Mouse (Mus musculus): ENCODE results near the gene Ang. TPM values are rescaled to one million over a fixed set of nuclear protein-coding genes. Genes with fewer than 3 reads are reported as not detected.

The Ang gene
- polyA plus RNA-seq, 1 experiment from 2014 or later = 1.7 TPM

DNA sequence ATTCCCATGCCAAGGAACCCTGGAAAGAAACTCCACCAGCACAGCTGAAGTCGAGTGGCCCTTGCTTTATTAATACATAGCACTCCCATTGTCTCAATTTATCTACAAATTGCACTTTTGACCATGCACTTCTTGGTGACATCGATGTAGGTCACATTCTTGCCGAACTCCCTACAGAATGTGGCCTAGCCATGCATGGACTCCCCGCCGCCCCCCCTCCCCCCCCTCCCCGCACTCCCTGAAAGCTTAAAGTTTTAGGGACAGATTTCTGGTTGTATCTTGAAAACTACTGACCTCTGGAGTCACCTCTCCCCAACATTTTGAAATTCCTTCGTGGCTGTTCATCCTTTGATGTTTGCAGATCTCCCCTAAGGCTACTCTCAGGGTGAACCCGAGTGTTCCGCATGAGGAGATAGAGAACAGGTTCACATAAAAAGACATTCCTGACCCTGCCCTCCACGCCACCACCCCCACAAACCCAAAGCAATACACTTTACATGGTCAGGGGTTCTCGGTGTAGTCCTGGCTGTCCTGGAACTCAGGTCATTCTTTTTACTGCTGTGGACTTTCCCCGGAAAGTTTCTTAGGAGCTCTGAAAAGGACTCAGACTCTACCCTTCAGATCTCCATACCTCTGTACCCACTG lies 23.1 kb downstream of the Ang start, which contains the start of gene Eddm3b:
TSS of gene Eddm3b (plus strand) at position 511 of the 645 bp plus-strand sequence.
- no peak within 1 kb of the TSS for H3K27ac ChIP-seq (replicated peaks)
- no peaks in the 10 kb centered on the region for H3K36me3 ChIP-seq
- DNase-seq (ENCODE audit: low spot score) = no peak
- no peaks in the 10 kb centered on the region for H3K27me3 ChIP-seq (ENCODE audit: low read depth, poor library complexity, severe bottlenecking)
- WGBS = 38% methylated on average over 12 of the region's 12 CpGs
- H3K4me3 ChIP-seq = no peak within 1 kb of the TSS
- peaks cover 7% of the 10 kb centered on the region; the same call in 1 of the 2 replicates for H3K4me1 ChIP-seq
- no peaks in the 10 kb centered on the region for H3K9me3 ChIP-seq (replicated peaks)

DNA sequence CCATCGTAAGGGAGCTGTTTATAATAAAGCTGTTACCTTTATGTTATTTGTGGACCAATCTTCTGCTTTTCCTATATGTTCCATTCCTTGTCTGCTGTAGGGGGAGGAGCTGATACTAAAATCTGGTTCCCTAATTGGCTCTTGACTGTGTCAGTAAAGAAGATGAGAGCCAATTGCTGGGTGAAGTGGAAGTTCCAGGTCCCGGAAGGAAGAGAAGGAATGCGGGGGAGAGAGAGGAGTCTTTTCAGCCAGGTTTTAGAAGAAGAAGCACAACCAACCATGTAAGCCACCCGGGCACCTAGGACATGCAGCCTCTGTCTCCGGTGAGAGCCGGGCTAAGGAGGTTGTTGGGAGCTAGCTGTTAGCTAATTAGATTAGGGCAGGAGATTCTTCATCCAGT lies 34.7 kb downstream of the Ang start:
- H3K4me1 ChIP-seq = peaks cover 4% of the 10 kb centered on the region; the same call in 1 of the 2 replicates
- no peak overlapping the region for H3K27ac ChIP-seq (replicated peaks)
- no peaks in the 10 kb centered on the region for H3K36me3 ChIP-seq
- H3K27me3 ChIP-seq (ENCODE audit: low read depth, poor library complexity, severe bottlenecking) = no peaks in the 10 kb centered on the region
- no peak overlapping the region for H3K4me3 ChIP-seq
- H3K9me3 ChIP-seq (replicated peaks) = no peaks in the 10 kb centered on the region
- no peak for DNase-seq (ENCODE audit: low spot score)
- 86% methylated on average over 6 of the region's 6 CpGs for WGBS

DNA sequence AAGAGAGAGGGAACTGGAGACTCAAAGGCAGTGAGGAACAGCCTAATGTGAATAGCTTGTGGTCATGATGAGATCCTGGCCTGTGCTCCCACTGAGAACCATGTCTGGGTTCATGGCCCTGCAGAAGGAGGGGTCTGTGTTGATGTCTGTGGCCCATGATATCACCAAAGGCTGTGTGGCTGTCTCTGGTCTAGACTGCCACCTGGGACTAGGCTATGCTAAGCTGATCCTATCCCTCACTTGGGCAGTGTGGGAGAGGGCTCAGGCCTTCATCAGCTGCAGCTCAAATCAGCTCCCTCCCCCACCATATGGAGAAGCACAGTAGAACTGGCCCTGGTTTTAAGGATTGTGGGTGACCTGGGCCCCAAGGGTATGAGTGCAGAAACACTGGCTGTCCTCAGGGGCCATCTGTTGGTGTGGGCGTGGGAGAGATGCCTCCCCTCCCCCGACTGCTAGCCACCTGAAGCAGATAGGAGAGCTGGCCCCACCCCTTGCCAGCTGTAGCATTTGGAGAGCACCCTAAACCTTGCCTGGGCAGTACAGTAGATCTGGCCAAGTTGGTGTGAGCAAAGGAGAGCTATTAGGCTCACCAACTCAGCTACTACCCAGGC lies 36.8 kb downstream of the Ang start:
- no peaks in the 10 kb centered on the region for H3K27me3 ChIP-seq (ENCODE audit: low read depth, poor library complexity, severe bottlenecking)
- 74% methylated on average over 2 of the region's 2 CpGs for WGBS
- H3K9me3 ChIP-seq (replicated peaks) = no peaks in the 10 kb centered on the region
- no peaks in the 10 kb centered on the region for H3K36me3 ChIP-seq
- no peak overlapping the region for H3K27ac ChIP-seq (replicated peaks)
- H3K4me1 ChIP-seq = no peaks in the 10 kb centered on the region
- no peak overlapping the region for H3K4me3 ChIP-seq
- no peak for DNase-seq (ENCODE audit: low spot score)

DNA sequence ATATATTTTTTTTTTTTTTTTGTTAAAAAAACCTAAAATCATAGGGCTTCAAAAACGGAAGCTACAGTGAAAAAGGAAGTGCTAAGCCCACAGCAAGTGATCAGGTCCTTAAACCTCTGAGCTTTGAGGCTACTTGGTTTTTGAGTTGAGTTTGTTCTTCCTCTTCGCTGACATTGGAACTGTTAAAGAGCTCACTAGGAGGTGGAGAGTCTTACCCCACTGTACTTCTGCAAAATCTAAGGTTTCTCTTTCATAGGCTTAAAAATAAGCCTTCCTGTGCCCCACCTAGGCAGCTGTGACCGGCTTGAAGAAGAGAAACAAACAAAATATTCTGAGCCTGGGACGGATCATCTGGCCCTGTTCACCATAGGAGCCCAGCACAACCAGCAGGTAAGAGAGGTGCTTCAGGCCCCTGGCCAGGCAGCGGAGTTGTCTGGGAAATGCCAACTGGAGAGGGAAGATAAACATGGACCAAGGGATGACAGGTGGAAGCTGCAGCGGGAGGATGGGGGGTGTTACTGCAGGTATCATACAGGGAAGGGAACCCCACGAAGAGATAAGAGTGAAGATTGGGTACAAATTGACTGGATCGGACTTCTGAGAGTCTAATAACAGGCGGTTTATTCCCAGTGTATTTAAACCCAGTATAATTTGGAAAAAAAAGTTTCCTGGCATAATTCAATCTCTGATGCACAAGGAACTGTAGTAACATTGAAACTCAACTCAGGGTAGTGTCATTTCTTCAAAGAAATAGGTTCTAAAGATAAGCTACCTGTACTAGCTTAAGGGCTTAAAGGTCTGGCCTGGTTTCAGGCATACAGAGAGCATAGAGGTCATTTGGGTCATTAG lies 38.0 kb downstream of the Ang start:
- Histone ChIP-seq H3K9me3 (replicated peaks) (no peaks in the 10 kb centered on the region), H3K36me3 (no peaks in the 10 kb centered on the region)
- 90% methylated on average over 9 of the region's 9 CpGs for WGBS

DNA sequence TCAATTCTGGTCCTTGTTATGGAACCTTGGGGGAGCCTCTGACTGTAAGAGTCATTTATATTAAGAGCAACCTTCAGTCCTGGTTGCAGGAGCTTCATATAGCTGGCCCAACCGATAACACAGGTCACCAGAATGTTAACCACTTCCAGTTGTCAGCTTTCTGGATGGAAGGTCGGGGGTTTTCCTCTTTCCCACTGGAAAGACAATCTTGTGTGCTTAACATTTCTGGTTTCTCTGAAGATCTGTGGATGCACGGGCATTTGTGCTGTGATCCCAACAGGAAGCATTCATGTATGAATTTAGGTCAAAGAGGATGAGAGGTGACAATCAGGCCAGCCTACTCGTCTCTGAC lies 38.6 kb downstream of the Ang start:
- DNase-seq (ENCODE audit: low spot score) = no peak
- 75% methylated on average over 4 of the region's 4 CpGs for WGBS

More for the DNA sequence above, 38.0 kb downstream of the Ang start:
- no peak overlapping the region for H3K27ac ChIP-seq (replicated peaks)
- no peaks in the 10 kb centered on the region for H3K4me1 ChIP-seq
- DNase-seq (ENCODE audit: low spot score) = no peak
- no peaks in the 10 kb centered on the region for H3K27me3 ChIP-seq (ENCODE audit: low read depth, poor library complexity, severe bottlenecking)
- H3K4me3 ChIP-seq = no peak overlapping the region

DNA sequence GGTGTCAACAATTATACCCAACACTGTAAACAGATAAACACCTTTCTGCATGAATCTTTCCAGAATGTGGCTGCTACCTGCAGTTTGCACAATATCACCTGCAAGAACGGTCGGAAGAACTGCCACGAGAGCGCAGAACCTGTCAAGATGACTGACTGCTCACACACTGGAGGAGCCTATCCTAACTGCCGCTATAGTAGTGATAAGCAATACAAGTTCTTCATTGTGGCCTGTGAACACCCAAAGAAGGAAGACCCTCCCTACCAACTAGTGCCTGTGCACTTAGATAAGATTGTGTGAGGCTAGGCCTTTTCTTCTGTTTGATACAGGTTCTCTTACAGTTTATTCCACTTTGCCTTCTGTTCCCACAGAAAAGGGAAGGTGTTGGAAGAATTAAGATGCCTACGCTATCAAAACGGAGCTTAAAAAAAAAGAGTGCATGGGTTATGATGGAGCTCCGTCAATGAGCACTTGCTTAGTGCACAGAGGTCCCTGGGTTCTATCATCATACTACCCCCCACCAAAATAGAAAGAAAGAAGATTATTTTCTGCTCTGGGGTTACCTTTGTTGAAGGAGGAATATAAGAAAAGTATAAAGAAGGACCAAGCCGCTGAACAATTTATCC lies 39.5 kb downstream of the Ang start:
- Histone ChIP-seq H3K36me3 (no peaks in the 10 kb centered on the region), H3K4me1 (no peaks in the 10 kb centered on the region), H3K27ac (replicated peaks) (no peak overlapping the region), H3K4me3 (no peak overlapping the region), H3K9me3 (replicated peaks) (no peaks in the 10 kb centered on the region), H3K27me3 (ENCODE audit: low read depth, poor library complexity, severe bottlenecking) (no peaks in the 10 kb centered on the region)
- 94% methylated on average over 9 of the region's 9 CpGs for WGBS
- DNase-seq (ENCODE audit: low spot score) = no peak

More for the DNA sequence above, 38.6 kb downstream of the Ang start:
- Histone ChIP-seq H3K27ac (replicated peaks) (no peak overlapping the region), H3K9me3 (replicated peaks) (no peaks in the 10 kb centered on the region), H3K4me1 (no peaks in the 10 kb centered on the region), H3K27me3 (ENCODE audit: low read depth, poor library complexity, severe bottlenecking) (no peaks in the 10 kb centered on the region), H3K36me3 (no peaks in the 10 kb centered on the region), H3K4me3 (no peak overlapping the region)

DNA sequence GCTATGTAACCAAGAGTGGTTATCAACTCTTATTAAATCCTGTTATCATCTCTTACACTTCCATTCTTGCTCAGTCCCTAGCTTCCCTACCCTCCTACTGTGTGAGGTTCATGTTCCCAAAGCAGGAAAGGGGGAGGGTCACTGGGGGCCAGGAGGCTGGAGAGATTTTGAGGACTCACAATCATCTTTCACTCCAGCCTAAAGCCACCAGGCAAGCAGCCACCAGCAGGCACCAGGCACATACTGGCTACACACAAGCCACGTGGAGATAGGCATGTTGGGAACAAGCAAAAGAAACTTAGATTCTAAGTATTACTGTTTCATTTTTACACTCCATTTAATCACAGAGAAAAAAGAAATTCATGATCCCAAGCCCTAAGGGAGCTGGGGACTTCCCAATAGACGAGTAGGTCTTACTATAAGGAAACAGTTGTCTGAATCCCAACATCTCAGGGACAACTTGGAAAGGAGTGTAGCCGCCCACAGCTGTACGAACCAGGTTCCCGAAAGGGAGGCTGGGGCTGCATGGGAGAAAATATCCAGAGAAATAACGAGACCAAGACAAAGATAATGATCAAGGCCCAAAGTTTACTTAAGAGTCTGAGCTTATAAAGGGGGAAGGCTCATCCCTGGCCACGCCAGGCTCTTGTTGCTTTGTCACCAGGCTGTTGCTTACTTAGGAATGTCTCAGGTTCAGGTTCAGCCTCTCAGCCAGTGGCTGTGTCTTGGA lies 40.3 kb downstream of the Ang start:
- 79% methylated on average over 7 of the region's 7 CpGs for WGBS
- Histone ChIP-seq H3K4me3 (no peak overlapping the region), H3K9me3 (replicated peaks) (no peaks in the 10 kb centered on the region)

DNA sequence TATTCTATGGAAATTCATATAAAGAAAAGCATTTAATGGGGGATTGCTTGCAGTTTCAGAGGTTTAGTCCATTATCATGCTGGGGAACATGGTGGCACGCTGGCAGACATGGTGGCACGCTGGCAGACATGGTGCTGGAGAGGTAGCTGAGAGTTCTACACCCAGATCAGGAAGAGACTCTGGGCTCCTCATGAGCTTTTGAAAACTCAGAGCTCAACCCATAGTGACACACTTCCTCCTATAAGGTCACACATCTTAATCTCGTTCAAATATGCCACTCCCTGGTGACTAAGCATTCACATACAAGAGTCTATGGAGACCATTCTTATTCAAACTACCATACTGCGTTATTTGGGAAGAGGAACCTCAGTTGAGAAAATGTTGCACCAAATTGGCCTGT lies 41.4 kb downstream of the Ang start:
- WGBS = 87% methylated on average over 4 of the region's 4 CpGs
- Histone ChIP-seq H3K27me3 (ENCODE audit: low read depth, poor library complexity, severe bottlenecking) (no peaks in the 10 kb centered on the region), H3K4me3 (no peak overlapping the region), H3K27ac (replicated peaks) (no peak overlapping the region), H3K36me3 (no peaks in the 10 kb centered on the region), H3K4me1 (no peaks in the 10 kb centered on the region), H3K9me3 (replicated peaks) (no peaks in the 10 kb centered on the region)
- no peak for DNase-seq (ENCODE audit: low spot score)

More for the DNA sequence above, 40.3 kb downstream of the Ang start:
- no peaks in the 10 kb centered on the region for H3K4me1 ChIP-seq
- DNase-seq (ENCODE audit: low spot score) = no peak
- H3K27me3 ChIP-seq (ENCODE audit: low read depth, poor library complexity, severe bottlenecking) = no peaks in the 10 kb centered on the region
- no peaks in the 10 kb centered on the region for H3K36me3 ChIP-seq
- no peak overlapping the region for H3K27ac ChIP-seq (replicated peaks)

DNA sequence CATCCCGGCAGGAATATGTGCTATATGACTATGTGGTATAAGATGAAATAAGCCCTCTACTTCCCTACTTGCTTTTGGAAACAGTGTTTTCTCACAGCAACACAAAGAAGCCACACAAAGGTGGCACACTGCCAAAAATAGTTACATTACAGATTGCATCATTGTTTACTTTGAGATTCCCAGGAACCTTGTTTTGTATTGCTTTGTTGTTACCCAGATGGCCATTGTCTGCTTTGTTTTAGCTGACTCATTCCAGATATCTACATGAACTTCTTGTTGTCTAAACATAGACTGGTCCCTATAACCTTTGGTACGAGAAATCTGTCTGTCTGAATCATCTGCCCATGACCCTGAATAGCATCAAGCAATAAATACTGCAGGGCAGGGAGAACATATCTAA lies 49.4 kb downstream of the Ang start:
- Histone ChIP-seq H3K27me3 (ENCODE audit: low read depth, poor library complexity, severe bottlenecking) (no peaks in the 10 kb centered on the region), H3K4me1 (no peaks in the 10 kb centered on the region), H3K9me3 (replicated peaks) (no peaks in the 10 kb centered on the region), H3K36me3 (no peaks in the 10 kb centered on the region), H3K27ac (replicated peaks) (no peak overlapping the region), H3K4me3 (no peak overlapping the region)
- no peak for DNase-seq (ENCODE audit: low spot score)
- WGBS = 86% methylated on average over 2 of the region's 2 CpGs

DNA sequence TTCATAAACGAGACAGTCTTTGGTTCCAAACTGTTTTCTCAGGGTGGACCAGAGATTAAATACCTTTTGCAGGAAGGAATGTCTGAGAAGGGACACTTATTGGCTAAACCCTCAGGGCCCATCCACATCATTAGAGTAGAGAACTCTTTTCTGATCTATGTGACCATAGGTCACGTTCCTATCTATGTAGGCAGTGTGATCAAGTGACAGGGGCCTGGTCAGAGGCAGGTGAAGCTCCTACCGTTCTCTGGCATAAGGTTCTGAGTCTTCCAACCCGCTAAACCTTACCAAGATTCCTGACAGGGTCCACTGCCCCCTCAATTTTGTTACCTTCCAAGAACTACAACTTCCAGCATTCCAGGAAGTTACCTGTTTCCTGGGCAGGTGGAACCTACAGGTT lies 51.2 kb downstream of the Ang start:
- Histone ChIP-seq H3K36me3 (no peaks in the 10 kb centered on the region), H3K27me3 (ENCODE audit: low read depth, poor library complexity, severe bottlenecking) (no peaks in the 10 kb centered on the region), H3K9me3 (replicated peaks) (no peaks in the 10 kb centered on the region), H3K4me3 (no peak overlapping the region), H3K4me1 (peaks cover 8% of the 10 kb centered on the region), H3K27ac (replicated peaks) (no peak overlapping the region)
- 87% methylated on average over 4 of the region's 4 CpGs for WGBS
- DNase-seq (ENCODE audit: low spot score) = no peak

DNA sequence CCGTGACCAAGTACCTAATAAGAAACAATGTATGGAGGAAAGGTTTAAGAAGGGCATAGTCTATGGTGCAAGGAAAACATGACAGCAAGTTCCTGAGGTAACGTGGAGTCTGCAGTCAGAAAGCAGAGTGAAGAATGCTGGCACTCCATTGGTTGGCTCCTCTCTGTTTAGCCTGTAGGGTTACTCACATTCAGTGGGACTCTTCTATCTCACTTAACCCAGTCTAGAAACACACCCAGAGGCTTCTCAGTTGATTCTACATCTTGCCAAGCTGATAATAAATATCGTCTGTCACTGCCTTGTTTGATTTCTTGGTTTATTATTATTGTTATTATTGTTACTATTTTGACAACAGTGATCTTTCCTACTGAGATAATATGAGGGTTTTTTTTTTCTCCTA lies 51.6 kb downstream of the Ang start:
- no peak for DNase-seq (ENCODE audit: low spot score)
- WGBS = 82% methylated on average over 3 of the region's 3 CpGs
- Histone ChIP-seq H3K36me3 (no peaks in the 10 kb centered on the region), H3K27me3 (ENCODE audit: low read depth, poor library complexity, severe bottlenecking) (no peaks in the 10 kb centered on the region), H3K4me1 (peaks cover 9% of the 10 kb centered on the region), H3K9me3 (replicated peaks) (no peaks in the 10 kb centered on the region), H3K27ac (replicated peaks) (no peak overlapping the region), H3K4me3 (no peak overlapping the region)

DNA sequence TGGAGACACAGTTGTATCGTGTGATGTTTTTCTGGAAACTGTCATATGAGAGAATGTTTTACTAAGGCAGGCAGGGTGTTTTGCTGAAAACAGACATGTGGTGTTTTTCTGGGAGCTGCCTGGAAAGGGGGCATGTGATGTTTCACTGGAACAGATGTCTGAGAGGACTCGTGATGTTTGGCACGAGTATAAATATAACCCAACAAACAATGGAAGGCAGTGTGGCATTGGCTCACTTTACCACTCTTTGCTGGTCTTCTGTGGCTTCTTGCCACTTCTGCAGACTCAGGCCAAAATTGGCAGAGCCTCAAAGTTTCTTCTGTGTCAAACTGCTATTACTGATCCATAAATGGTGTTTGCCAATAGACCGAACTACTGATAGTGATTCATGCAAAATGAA lies 52.3 kb downstream of the Ang start:
- Histone ChIP-seq H3K4me1 (peaks cover 9% of the 10 kb centered on the region), H3K36me3 (no peaks in the 10 kb centered on the region), H3K27me3 (ENCODE audit: low read depth, poor library complexity, severe bottlenecking) (no peaks in the 10 kb centered on the region), H3K4me3 (no peak overlapping the region), H3K9me3 (replicated peaks) (no peaks in the 10 kb centered on the region), H3K27ac (replicated peaks) (no peak overlapping the region)
- DNase-seq (ENCODE audit: low spot score) = no peak
- 87% methylated on average over 4 of the region's 4 CpGs for WGBS

Measured in midbrain, embryonic 10.5 days (tissue).